Mouse (Mus musculus) liver (tissue): ENCODE results near the gene E330014E10Rik.
"Not testable (repeated sequence)": the region's sequence is repeated elsewhere in the genome, so short reads cannot be mapped to it uniquely, and the experiment has no call there.

Source experiments
- DNase-seq: peaks from one replicate; pipeline ENCODE4 v3.0.0-alpha.2; 2020; ENCODE audit warnings: mixed read lengths

The E330014E10Rik gene

GRCm38 (mm10) chr5:95775690-95776089 is at the start of gene E330014E10Rik:
Gene E330014E10Rik (plus strand): TSS chr5:95775990.
- DNase-seq = not testable (repeated sequence)

- DNase-seq = not testable (repeated sequence)
Measured at GRCm38 (mm10) chr5:95736073-95736472, 39.7 kb upstream of the E330014E10Rik start, which contains the start of gene Gm7978. Gene Gm7978 (minus strand): TSS chr5:95736173.

GRCm38 (mm10) chr5:95741714-95742113 is 34.1 kb upstream of the E330014E10Rik start, which contains the start of gene Gm7982:
Gene Gm7982 (plus strand): TSS chr5:95742014.
- DNase-seq = not testable (repeated sequence)

DNA sequence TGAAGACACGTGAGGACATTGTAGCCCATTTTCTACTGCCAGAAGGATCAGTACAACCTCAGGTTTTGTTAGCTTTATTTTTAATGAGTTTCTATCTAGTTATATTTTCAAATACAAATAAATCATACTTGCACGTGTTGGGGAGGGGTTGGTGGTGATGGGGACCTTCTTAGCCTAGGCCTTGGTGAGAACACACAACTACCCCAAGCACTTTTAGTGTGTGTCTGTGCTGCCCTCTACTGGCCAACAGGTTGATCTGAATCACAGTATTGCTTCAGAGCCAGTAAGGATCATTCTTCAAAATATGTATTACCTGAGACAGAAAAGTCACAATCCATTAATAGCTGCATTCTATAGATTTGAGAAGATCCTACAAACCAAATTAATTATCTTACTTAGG is 35.1 kb downstream of the E330014E10Rik start:
- DNase-seq = not testable (repeated sequence)

- no peak for DNase-seq
Measured at GRCm38 (mm10) chr5:95836580-95836979, 60.8 kb downstream of the E330014E10Rik start.

GRCm38 (mm10) chr5:95854030-95854429 is 78.2 kb downstream of the E330014E10Rik start:
- no peak for DNase-seq
